Comparison of ENCODE assay signal across 10 mouse cellular contexts in the genomic region with DNA sequence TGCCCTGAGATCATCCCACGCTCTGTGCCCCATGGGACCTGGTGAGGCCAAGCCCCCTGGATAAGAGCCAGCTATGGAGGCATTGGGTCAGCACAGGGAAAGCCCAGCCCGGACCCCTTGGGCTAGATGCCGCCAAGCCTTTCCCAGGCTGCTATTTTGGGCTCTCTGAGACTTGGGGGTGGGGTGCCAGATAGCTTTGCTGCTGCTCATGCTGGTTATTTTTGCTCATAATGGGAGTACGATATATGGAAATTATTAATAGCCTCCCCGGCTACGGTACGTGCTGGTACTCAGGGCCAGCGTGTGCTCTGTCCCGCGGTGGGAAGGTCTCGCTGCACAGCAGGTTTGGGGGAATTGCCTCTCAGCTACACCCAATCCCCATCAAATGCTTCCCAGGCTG. TPM values are rescaled to one million over a fixed set of nuclear protein-coding genes. Genes with fewer than 3 reads are reported as not detected.
A peak's percentile ranks its signal among the peaks of the same experiment; 100 is the strongest.
DNase-seq lines count a peak whose midpoint lies in the region; ATAC-seq and TF ChIP-seq lines count a peak whose summit lies in the region.
"Had no signal": no experiment of that assay in that cellular context is flagged by ENCODE, and none has a peak within 500 bp of the region (broad histone marks: within the 10 kb centered on the region; RNA-seq: fewer than 3 reads in every experiment).

No protein-coding gene starts in this region.

- peak; percentile 85; the same call in 1 of the 2 replicates for TF ChIP-seq EP300 in heart, postnatal 0 days (IDR thresholded peaks at IDR 0.05; ENCODE audit: low read depth)

- H3K27ac ChIP-seq in hindbrain, embryonic 11.5 days (ENCODE audit: low read depth, low read length), result peak overlapping the region; percentile 97
- H3K27ac ChIP-seq in hindbrain, postnatal 0 days, result no peak overlapping the region
- peak overlapping the region; percentile 86 for H3K27ac ChIP-seq in heart, postnatal 0 days (ENCODE audit: low read depth)

- no peaks in the 10 kb centered on the region for H3K27me3 ChIP-seq in hindbrain, embryonic 11.5 days (ENCODE audit: control insufficient read depth, insufficient read depth, low read length)
- no peaks in the 10 kb centered on the region for H3K27me3 ChIP-seq in hindbrain, postnatal 0 days (ENCODE audit: insufficient read depth, low read length)
- H3K27me3 ChIP-seq in heart, postnatal 0 days (ENCODE audit: control insufficient read depth, insufficient read depth, low read length), result no peaks in the 10 kb centered on the region

- no peak overlapping the region for H3K4me3 ChIP-seq in hindbrain, embryonic 11.5 days (ENCODE audit: low read depth, low read length)
- no peak overlapping the region for H3K4me3 ChIP-seq in hindbrain, postnatal 0 days (ENCODE audit: low read length)
- no peak overlapping the region for H3K4me3 ChIP-seq in heart, postnatal 0 days (ENCODE audit: low read depth, low read length)

- H3K4me1 ChIP-seq in hindbrain, embryonic 11.5 days (replicated peaks; ENCODE audit: control insufficient read depth, insufficient read depth, low read length), result peaks cover 12% of the 10 kb centered on the region
- H3K4me1 ChIP-seq in hindbrain, postnatal 0 days (ENCODE audit: insufficient read depth, low read length), result peaks cover 5% of the 10 kb centered on the region; the same call in 1 of the 2 replicates
- peaks cover 22% of the 10 kb centered on the region for H3K4me1 ChIP-seq in heart, postnatal 0 days (ENCODE audit: control insufficient read depth, insufficient read depth)

- no peaks in the 10 kb centered on the region for H3K9me3 ChIP-seq in hindbrain, embryonic 11.5 days (ENCODE audit: control insufficient read depth, low read length)
- H3K9me3 ChIP-seq in hindbrain, postnatal 0 days (ENCODE audit: low read length), result no peaks in the 10 kb centered on the region
- no peaks in the 10 kb centered on the region for H3K9me3 ChIP-seq in heart, postnatal 0 days (replicated peaks; ENCODE audit: control insufficient read depth, low read length)

- TF ChIP-seq CTCF in hindbrain, postnatal 0 days (IDR thresholded peaks at IDR 0.05; ENCODE audit: low read depth), result no peak
- no peak for TF ChIP-seq CTCF in heart, postnatal 0 days (IDR thresholded peaks at IDR 0.05; ENCODE audit: low read depth)

- no peak for DNase-seq in hindbrain, embryonic 11.5 days (ENCODE audit: low spot score)
- no peak for DNase-seq in hindbrain, postnatal 0 days (ENCODE audit: low spot score)
- DNase-seq in right cerebral cortex, postnatal 4 days, result peak; percentile 19
- no peak for DNase-seq in right cerebral cortex, postnatal 25 days
- DNase-seq in heart, postnatal 0 days (ENCODE audit: low spot score), result peak; percentile 83
- DNase-seq in c-Kit-positive CD71-positive TER-119-positive erythroid progenitor cells, embryonic 14.5 days (ENCODE audit: low spot score), result no peak
- no peak for DNase-seq in thymus, postnatal 4 days
- no peak for DNase-seq in B cell, adult 2 months

- no peak overlapping the region for H3K9ac ChIP-seq in hindbrain, embryonic 11.5 days (ENCODE audit: low read depth, low read length)
- H3K9ac ChIP-seq in hindbrain, postnatal 0 days (replicated peaks; ENCODE audit: low read length), result no peak overlapping the region
- no peak overlapping the region for H3K9ac ChIP-seq in heart, postnatal 0 days (replicated peaks; ENCODE audit: low read depth, low read length)

- ATAC-seq in hindbrain, embryonic 11.5 days (ENCODE audit: low FRiP score), result no peak
- no peak for ATAC-seq in hindbrain, postnatal 0 days
- ATAC-seq in heart, postnatal 0 days (ENCODE audit: insufficient read depth, low read depth), result peak; percentile 88

- WGBS in hindbrain, embryonic 11.5 days, result 81% methylated on average over 11 of the region's 11 CpGs
- WGBS in hindbrain, postnatal 0 days, result 46% methylated on average over 11 of the region's 11 CpGs
- 13% methylated on average over 11 of the region's 11 CpGs for WGBS in heart, postnatal 0 days

- no peaks in the 10 kb centered on the region for H3K36me3 ChIP-seq in hindbrain, embryonic 11.5 days (ENCODE audit: control insufficient read depth, insufficient read depth, low read length)
- H3K36me3 ChIP-seq in hindbrain, postnatal 0 days (ENCODE audit: insufficient read depth, low read length), result no peaks in the 10 kb centered on the region
- no peaks in the 10 kb centered on the region for H3K36me3 ChIP-seq in heart, postnatal 0 days (replicated peaks; ENCODE audit: control insufficient read depth, insufficient read depth, low read length)

- H3K4me2 ChIP-seq in hindbrain, embryonic 11.5 days (replicated peaks; ENCODE audit: low read depth, low read length), result no peak overlapping the region
- H3K4me2 ChIP-seq in hindbrain, postnatal 0 days (ENCODE audit: low read depth, low read length), result no peak overlapping the region
- H3K4me2 ChIP-seq in heart, postnatal 0 days (ENCODE audit: low read depth, low read length), result peak overlapping the region; percentile 27

RNA-seq across cellular contexts. Expression of gene Noxa1, which starts 33.1 kb away (rescaled TPM):
- not detected in 2 replicates for polyA plus RNA-seq in hindbrain, embryonic 11.5 days (2014; fragmentation: Nextera tagmentation; extraction: Ambion mirVana)
- not detected in 2 replicates for total RNA-seq in hindbrain, postnatal 0 days (2014; rRNA removed)
- not detected in 2 replicates for polyA plus RNA-seq in hindbrain, postnatal 0 days (2015; fragmentation: Nextera tagmentation; extraction: Ambion mirVana)
- total RNA-seq in heart, postnatal 0 days (2014; rRNA removed; ENCODE audit: low replicate concordance), result not detected in 2 replicates
- not detected in 2 replicates for polyA plus RNA-seq in heart, postnatal 0 days (2015; fragmentation: Nextera tagmentation; extraction: Ambion mirVana)
- total RNA-seq: liver, adult 2 months had no signal

RNA-seq across cellular contexts. Expression of gene Entpd8, which starts 48.0 kb away (rescaled TPM):
- not detected in 2 replicates for polyA plus RNA-seq in hindbrain, embryonic 11.5 days (2014; fragmentation: Nextera tagmentation; extraction: Ambion mirVana)
- not detected in 2 replicates for total RNA-seq in hindbrain, postnatal 0 days (2014; rRNA removed)
- polyA plus RNA-seq in hindbrain, postnatal 0 days (2015; fragmentation: Nextera tagmentation; extraction: Ambion mirVana), result not detected in 2 replicates
- not detected in 2 replicates for total RNA-seq in heart, postnatal 0 days (2014; rRNA removed; ENCODE audit: low replicate concordance)
- not detected in 2 replicates for polyA plus RNA-seq in heart, postnatal 0 days (2015; fragmentation: Nextera tagmentation; extraction: Ambion mirVana)
- total RNA-seq: common myeloid progenitor, adult 5-6 weeks had no signal

RNA-seq across cellular contexts. Expression of gene Nrarp, which starts 52.5 kb away (rescaled TPM):
- 44.6 and 60.5 TPM in 2 replicates for polyA plus RNA-seq in hindbrain, embryonic 11.5 days (2014; fragmentation: Nextera tagmentation; extraction: Ambion mirVana)
- 50.8 and 58.0 TPM in 2 replicates for total RNA-seq in hindbrain, postnatal 0 days (2014; rRNA removed)
- 14.2 and 14.7 TPM in 2 replicates for polyA plus RNA-seq in hindbrain, postnatal 0 days (2015; fragmentation: Nextera tagmentation; extraction: Ambion mirVana)
- total RNA-seq in heart, postnatal 0 days (2014; rRNA removed; ENCODE audit: low replicate concordance), result 34.1 and 38.1 TPM in 2 replicates
- polyA plus RNA-seq in heart, postnatal 0 days (2015; fragmentation: Nextera tagmentation; extraction: Ambion mirVana), result 8.8 and 9.6 TPM in 2 replicates

Comparison
In these comparisons a context has a peak if more than half of its experiments do, and no peak if none do; other contexts are left out.
1. DNase-seq: peak in right cerebral cortex, postnatal 4 days (single experiment) and heart, postnatal 0 days (single experiment); none in hindbrain, embryonic 11.5 days (single experiment), hindbrain, postnatal 0 days (single experiment), right cerebral cortex, postnatal 25 days (single experiment), c-Kit-positive CD71-positive TER-119-positive erythroid progenitor cells, embryonic 14.5 days (single experiment), thymus, postnatal 4 days (single experiment) and B cell, adult 2 months (0 of 2).